Mouse (Mus musculus): ENCODE results near the gene 2900026A02Rik. TPM values are rescaled to one million over a fixed set of nuclear protein-coding genes. Genes with fewer than 3 reads are reported as not detected.

Gene 2900026A02Rik
- polyA plus RNA-seq, 1 experiment from 2014 or later, result 6.9 TPM

- ATAC-seq (ENCODE audit: insufficient read depth), result peak; percentile 18; the same call in 1 of the 2 replicates
- H3K9me3 ChIP-seq (ENCODE audit: low read depth, low read length), result no peaks in the 10 kb centered on the region
- H3K4me2 ChIP-seq, result no peak overlapping the region
- no peaks in the 10 kb centered on the region for H3K27me3 ChIP-seq (ENCODE audit: insufficient read depth, low read length)
- H3K9ac ChIP-seq, result no peak overlapping the region
- peaks cover 9% of the 10 kb centered on the region; the same call in 1 of the 2 replicates for H3K4me1 ChIP-seq (ENCODE audit: insufficient read depth)
- no peak for TF ChIP-seq CTCF (IDR thresholded peaks at IDR 0.05; ENCODE audit: low read depth)
- peak; percentile 49 for DNase-seq
- no peak overlapping the region for H3K4me3 ChIP-seq (ENCODE audit: low read depth, low read length)
- no peaks in the 10 kb centered on the region for H3K36me3 ChIP-seq (ENCODE audit: insufficient read depth)
- WGBS, result 38% methylated on average over 11 of the region's 11 CpGs
- peak overlapping the region; percentile 21; the same call in 1 of the 2 replicates for H3K27ac ChIP-seq (ENCODE audit: low read depth)
These were observed 55.6 kb downstream of the 2900026A02Rik start for GRCm38 (mm10) chr5:113165481-113165880.

GRCm38 (mm10) chr5:113164873-113165441 is 56.1 kb downstream of the 2900026A02Rik start:
- Histone ChIP-seq H3K27me3 (ENCODE audit: insufficient read depth, low read length) (no peaks in the 10 kb centered on the region), H3K27ac (ENCODE audit: low read depth) (peak overlapping the region; percentile 21; the same call in 1 of the 2 replicates), H3K4me2 (no peak overlapping the region), H3K4me3 (ENCODE audit: low read depth, low read length) (no peak overlapping the region), H3K9me3 (ENCODE audit: low read depth, low read length) (no peaks in the 10 kb centered on the region), H3K9ac (no peak overlapping the region), H3K4me1 (ENCODE audit: insufficient read depth) (peaks cover 9% of the 10 kb centered on the region; the same call in 1 of the 2 replicates), H3K36me3 (ENCODE audit: insufficient read depth) (no peaks in the 10 kb centered on the region)
- 16% methylated on average over 16 of the region's 16 CpGs for WGBS
- peak; percentile 82 for ATAC-seq (ENCODE audit: insufficient read depth)
- no peak for TF ChIP-seq CTCF (IDR thresholded peaks at IDR 0.05; ENCODE audit: low read depth)
- DNase-seq, result peak; percentile 84

GRCm38 (mm10) chr5:113164448-113164847 is 56.6 kb downstream of the 2900026A02Rik start:
- peaks cover 9% of the 10 kb centered on the region; the same call in 1 of the 2 replicates for H3K4me1 ChIP-seq (ENCODE audit: insufficient read depth)
- H3K9ac ChIP-seq, result no peak overlapping the region
- no peak overlapping the region for H3K4me3 ChIP-seq (ENCODE audit: low read depth, low read length)
- no peak for DNase-seq
- H3K4me2 ChIP-seq, result no peak overlapping the region
- H3K9me3 ChIP-seq (ENCODE audit: low read depth, low read length), result no peaks in the 10 kb centered on the region
- WGBS, result 36% methylated on average over 9 of the region's 9 CpGs
- H3K27me3 ChIP-seq (ENCODE audit: insufficient read depth, low read length), result no peaks in the 10 kb centered on the region
- ATAC-seq (ENCODE audit: insufficient read depth), result peak; percentile 45
- TF ChIP-seq CTCF (IDR thresholded peaks at IDR 0.05; ENCODE audit: low read depth), result no peak
- no peak overlapping the region for H3K27ac ChIP-seq (ENCODE audit: low read depth)
- no peaks in the 10 kb centered on the region for H3K36me3 ChIP-seq (ENCODE audit: insufficient read depth)

GRCm38 (mm10) chr5:113163116-113163515 is 57.9 kb downstream of the 2900026A02Rik start:
- Histone ChIP-seq H3K4me3 (ENCODE audit: low read depth, low read length) (peak overlapping the region; percentile 32), H3K9ac (peak overlapping the region; percentile 32; the same call in 1 of the 2 replicates), H3K9me3 (ENCODE audit: low read depth, low read length) (no peaks in the 10 kb centered on the region), H3K36me3 (ENCODE audit: insufficient read depth) (no peaks in the 10 kb centered on the region), H3K4me2 (peak overlapping the region; percentile 79), H3K4me1 (ENCODE audit: insufficient read depth) (peaks cover 17% of the 10 kb centered on the region), H3K27me3 (ENCODE audit: insufficient read depth, low read length) (no peaks in the 10 kb centered on the region), H3K27ac (ENCODE audit: low read depth) (no peak overlapping the region)
- no peak for ATAC-seq (ENCODE audit: insufficient read depth)
- 4% methylated on average over 13 of the region's 13 CpGs for WGBS
- peak; percentile 49 for DNase-seq
- TF ChIP-seq CTCF (IDR thresholded peaks at IDR 0.05; ENCODE audit: low read depth), result peak; percentile 28; the same call in 1 of the 2 replicates

- peak overlapping the region; percentile 32 for H3K9ac ChIP-seq
- H3K4me1 ChIP-seq (ENCODE audit: insufficient read depth), result peaks cover 21% of the 10 kb centered on the region
- 6% methylated on average over 9 of the region's 9 CpGs for WGBS
- ATAC-seq (ENCODE audit: insufficient read depth) (peak; percentile 10; the same call in 1 of the 2 replicates), DNase-seq (peak; percentile 44)
- peak overlapping the region; percentile 32 for H3K4me3 ChIP-seq (ENCODE audit: low read depth, low read length)
- TF ChIP-seq CTCF (IDR thresholded peaks at IDR 0.05; ENCODE audit: low read depth), result no peak
- no peak overlapping the region for H3K27ac ChIP-seq (ENCODE audit: low read depth)
- no peaks in the 10 kb centered on the region for H3K36me3 ChIP-seq (ENCODE audit: insufficient read depth)
- H3K4me2 ChIP-seq, result peak overlapping the region; percentile 79
- no peaks in the 10 kb centered on the region for H3K27me3 ChIP-seq (ENCODE audit: insufficient read depth, low read length)
- H3K9me3 ChIP-seq (ENCODE audit: low read depth, low read length), result no peaks in the 10 kb centered on the region
These were observed 58.3 kb downstream of the 2900026A02Rik start for GRCm38 (mm10) chr5:113162699-113163098.

GRCm38 (mm10) chr5:113161576-113161975 is 59.5 kb downstream of the 2900026A02Rik start:
- peaks cover 29% of the 10 kb centered on the region for H3K4me1 ChIP-seq (ENCODE audit: insufficient read depth)
- H3K9ac ChIP-seq, result no peak overlapping the region

GRCm38 (mm10) chr5:113160320-113160719 is 60.7 kb downstream of the 2900026A02Rik start:
- Histone ChIP-seq H3K27ac (ENCODE audit: low read depth) (no peak overlapping the region), H3K9ac (no peak overlapping the region), H3K9me3 (ENCODE audit: low read depth, low read length) (no peaks in the 10 kb centered on the region), H3K27me3 (ENCODE audit: insufficient read depth, low read length) (no peaks in the 10 kb centered on the region), H3K36me3 (ENCODE audit: insufficient read depth) (no peaks in the 10 kb centered on the region), H3K4me1 (ENCODE audit: insufficient read depth) (peaks cover 29% of the 10 kb centered on the region), H3K4me2 (no peak overlapping the region), H3K4me3 (ENCODE audit: low read depth, low read length) (no peak overlapping the region)
- TF ChIP-seq CTCF (IDR thresholded peaks at IDR 0.05; ENCODE audit: low read depth), result no peak
- DNase-seq, result no peak
- ATAC-seq (ENCODE audit: insufficient read depth), result no peak
- 73% methylated on average over 10 of the region's 10 CpGs for WGBS

More at GRCm38 (mm10) chr5:113161576-113161975, 59.5 kb downstream of the 2900026A02Rik start:
- Histone ChIP-seq H3K27me3 (ENCODE audit: insufficient read depth, low read length) (no peaks in the 10 kb centered on the region), H3K4me2 (no peak overlapping the region), H3K9me3 (ENCODE audit: low read depth, low read length) (no peaks in the 10 kb centered on the region), H3K36me3 (ENCODE audit: insufficient read depth) (no peaks in the 10 kb centered on the region), H3K27ac (ENCODE audit: low read depth) (no peak overlapping the region), H3K4me3 (ENCODE audit: low read depth, low read length) (no peak overlapping the region)
- TF ChIP-seq CTCF (IDR thresholded peaks at IDR 0.05; ENCODE audit: low read depth), result no peak
- 90% methylated on average over 6 of the region's 6 CpGs for WGBS
- ATAC-seq (ENCODE audit: insufficient read depth), result no peak
- no peak for DNase-seq

Data from lung, embryonic 14.5 days (tissue).